Mouse (Mus musculus) adrenal gland, postnatal 36 days (tissue): Measurements from ENCODE around the gene Enho. TPM values are rescaled to one million over a fixed set of nuclear protein-coding genes. Genes with fewer than 3 reads are reported as not detected.
A peak's percentile ranks its signal among the peaks of the same experiment; 100 is the strongest.
"Not testable (repeated sequence)": the region's sequence is repeated elsewhere in the genome, so short reads cannot be mapped to it uniquely, and the experiment has no call there.

ENCODE experiments used
- DNase-seq, 2 experiments: peaks; one replicate each; pipeline ENCODE4 v3.0.0; 2021; ENCODE audit warnings: mixed read lengths in 1 of 2
- long read RNA-seq, 2 experiments: library from polyadenylated mRNA; stranded (forward); transcript quantifications; one replicate each; pipeline ENCODE4 v2.0.0; 2021; ENCODE audit warnings: borderline sequencing depth in 2 of 2
- total RNA-seq, 2 experiments: library from RNA; stranded (reverse); gene quantifications; 2 replicates each; pipeline ENCODE4 v1.2.3; 2021

Enho gene
- 1 to 10 TPM; 2.8 to 3.5 TPM for total RNA-seq
- long read RNA-seq, experiment 1, transcript Enho-201 (2 exons, 1,269 nt) = major isoform, 9 of 9 reads
- long read RNA-seq, experiment 1, partial matches to known transcripts = 0 of 9 reads
- long read RNA-seq, experiment 1, other reads (novel, unspliced or antisense) = 0 of 9 reads
- long read RNA-seq, experiment 2, partial matches to known transcripts = 0 of 2 reads
- long read RNA-seq, experiment 2, other reads (novel, unspliced or antisense) = 0 of 2 reads

GRCm38 (mm10) chr4:41639913-41640507 is at the start of gene Enho:
Gene Enho, minus strand, starts transcription at chr4:41640324.
- DNase-seq = peak; percentile 97 to 98

DNA sequence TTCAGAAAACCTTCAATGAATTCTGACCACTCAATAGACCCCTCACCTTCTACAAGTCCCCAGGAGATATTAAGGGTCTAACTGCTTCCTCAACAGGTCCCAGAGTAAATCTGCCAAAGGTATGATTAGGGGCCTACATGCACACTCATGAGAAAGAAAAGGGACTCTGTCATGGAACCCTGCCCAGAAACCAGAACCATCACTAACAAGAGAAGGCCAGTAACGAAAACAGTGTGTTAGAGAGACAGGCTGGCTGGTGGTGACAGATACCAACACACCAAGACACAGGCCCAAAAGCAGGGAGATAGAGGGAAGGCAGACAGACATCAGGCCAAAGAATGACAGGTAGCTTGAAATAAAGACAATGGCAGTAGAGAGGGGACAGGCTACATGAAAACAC is 48.4 kb upstream of the Enho start:
- not testable (repeated sequence) for DNase-seq

GRCm38 (mm10) chr4:41685882-41686492 is 45.9 kb upstream of the Enho start:
- DNase-seq = not testable (repeated sequence)

- not testable (repeated sequence) for DNase-seq
Observed at GRCm38 (mm10) chr4:41684931-41685453, 44.9 kb upstream of the Enho start.

- DNase-seq = not testable (repeated sequence)
Observed at GRCm38 (mm10) chr4:41684131-41684930, 44.2 kb upstream of the Enho start.

GRCm38 (mm10) chr4:41683303-41683702 is 43.2 kb upstream of the Enho start:
- not testable (repeated sequence) for DNase-seq

GRCm38 (mm10) chr4:41682789-41683188 is 42.7 kb upstream of the Enho start:
- no peak for DNase-seq

- no peak for DNase-seq
Observed at GRCm38 (mm10) chr4:41681947-41682346, 41.8 kb upstream of the Enho start.

- no peak for DNase-seq
Observed at GRCm38 (mm10) chr4:41681176-41681575, 41.1 kb upstream of the Enho start.

GRCm38 (mm10) chr4:41679291-41679690 is 39.2 kb upstream of the Enho start:
- DNase-seq = no peak

- DNase-seq = peak; percentile 55 to 70
Observed at GRCm38 (mm10) chr4:41678863-41679262, 38.7 kb upstream of the Enho start.

DNA sequence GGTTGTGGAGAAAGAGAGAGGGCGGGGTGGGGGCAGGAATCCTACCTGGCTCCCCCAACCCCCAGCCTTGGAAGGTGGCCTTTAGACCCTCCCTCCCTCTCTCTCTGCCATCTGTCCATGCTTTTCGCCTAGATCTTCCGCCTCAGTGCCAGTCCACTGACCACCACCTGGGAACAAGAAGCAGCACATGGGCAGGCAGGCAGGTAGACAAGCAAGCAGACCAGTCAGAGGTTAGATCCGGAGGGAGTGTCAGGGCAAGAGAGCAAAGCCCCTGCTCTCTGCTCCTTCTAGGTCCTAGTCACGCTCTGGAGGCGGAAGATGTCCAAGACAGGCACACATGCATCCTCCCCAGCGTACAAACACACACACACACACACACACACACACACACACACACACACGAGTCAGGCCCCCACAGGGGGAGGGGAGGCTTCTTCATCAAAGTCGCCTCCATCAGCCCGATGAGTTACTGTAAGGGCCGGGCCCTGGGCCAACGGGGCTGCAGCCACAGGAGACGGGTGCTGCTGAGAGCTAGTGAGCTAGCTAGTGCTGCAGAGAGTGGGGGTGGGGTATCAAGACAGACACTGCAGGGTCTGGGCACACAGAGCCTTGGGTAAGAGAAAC is 37.0 kb upstream of the Enho start:
- peak; percentile 88 to 91 for DNase-seq

GRCm38 (mm10) chr4:41676248-41677005 is 36.3 kb upstream of the Enho start:
- DNase-seq = peak; percentile 65 to 70

DNA sequence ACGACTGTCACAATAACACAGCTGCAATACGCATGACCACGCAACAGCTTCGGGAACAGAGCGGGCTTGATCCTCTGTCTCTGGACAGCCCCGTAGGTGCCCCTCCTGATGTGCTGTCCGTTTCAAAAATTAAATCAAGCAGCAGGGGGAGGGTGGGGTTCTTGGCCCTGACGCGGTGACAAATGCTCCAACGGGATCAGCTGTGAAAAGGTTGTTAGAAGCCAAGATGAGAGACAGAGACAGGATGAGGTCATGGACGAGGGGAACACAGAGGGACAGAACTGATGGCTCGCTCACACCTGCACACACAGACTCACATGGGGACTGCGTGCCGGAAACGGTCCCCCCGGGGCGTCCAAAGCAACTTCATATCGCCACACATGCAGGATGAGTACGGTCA is 33.1 kb upstream of the Enho start:
- no peak for DNase-seq

- no peak for DNase-seq
Observed at GRCm38 (mm10) chr4:41672522-41672963, 32.4 kb upstream of the Enho start.

DNA sequence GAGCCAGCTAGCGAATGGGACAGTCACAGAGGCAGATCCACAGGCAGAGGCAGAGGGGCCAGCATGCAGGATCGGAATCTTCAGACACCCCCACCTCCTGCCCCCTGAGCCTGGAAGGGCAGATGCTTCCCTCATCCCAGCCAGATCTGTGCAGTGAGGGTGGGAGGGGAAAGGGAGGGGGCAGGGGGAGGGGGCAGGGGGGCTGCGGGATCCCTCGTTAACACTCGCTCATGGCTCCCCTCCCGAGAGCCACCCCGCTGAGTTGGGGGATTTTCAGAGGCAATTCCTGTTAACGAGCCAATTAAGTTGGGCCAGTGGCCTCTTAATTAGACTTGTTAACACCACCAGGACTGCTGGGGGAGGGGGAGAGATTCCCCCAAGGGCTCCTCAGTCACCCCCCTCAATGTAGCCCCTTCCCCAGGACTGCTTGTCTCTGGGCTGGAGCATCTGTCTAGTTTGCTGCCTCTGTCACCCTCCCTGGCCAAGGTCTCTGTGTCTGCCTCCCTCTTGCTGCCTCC is 31.9 kb upstream of the Enho start:
- no peak for DNase-seq

DNA sequence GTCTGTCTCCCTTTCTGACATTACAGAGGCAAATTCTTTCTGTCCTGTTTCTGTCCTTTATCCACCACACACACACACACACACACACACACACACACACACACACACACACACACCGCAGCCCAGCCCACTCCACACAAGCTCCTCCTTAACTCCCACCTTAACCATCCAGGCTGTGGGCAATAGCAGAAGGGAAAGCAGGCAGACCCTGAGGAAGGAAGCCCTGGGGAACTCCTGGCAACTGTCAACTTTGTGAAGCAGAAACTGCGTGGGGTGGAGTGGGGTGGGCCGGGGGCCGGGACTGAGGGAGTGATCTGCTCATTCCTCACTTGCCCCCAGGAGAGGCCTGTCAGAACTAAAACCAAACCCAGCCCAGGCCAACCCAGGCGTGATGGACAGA is 31.4 kb upstream of the Enho start:
- no peak for DNase-seq

GRCm38 (mm10) chr4:41670836-41671235 is 30.7 kb upstream of the Enho start:
- no peak for DNase-seq

GRCm38 (mm10) chr4:41666646-41667045 is 26.5 kb upstream of the Enho start:
- DNase-seq = peak; percentile 22 to 49

GRCm38 (mm10) chr4:41665009-41665675 is 25.0 kb upstream of the Enho start:
- DNase-seq = peak; percentile 63 to 76
